Mouse (Mus musculus): Measurements from ENCODE around the gene Phactr2. TPM values are rescaled to one million over a fixed set of nuclear protein-coding genes. Genes with fewer than 3 reads are reported as not detected.

Phactr2 gene
- 9.1 and 11.9 TPM in 2 replicates for polyA plus RNA-seq (2021; fragmentation: Nextera tagmentation)
- long read RNA-seq, experiment 1, partial matches to known transcripts = 4 of 23 reads
- long read RNA-seq, experiment 1, other reads (novel, unspliced or antisense) = 18 of 23 reads
- long read RNA-seq, experiment 2, partial matches to known transcripts = 7 of 14 reads
- long read RNA-seq, experiment 2, other reads (novel, unspliced or antisense) = 7 of 14 reads

GRCm38 (mm10) chr10:13473833-13474567 lies at the start of gene Phactr2:
Gene Phactr2 (minus strand): TSS chr10:13474412.

GRCm38 (mm10) chr10:13499331-13499730 lies 25.1 kb upstream of the Phactr2 start, which contains the start of gene Fuca2:
Gene Fuca2 (plus strand): TSS chr10:13499540.

GRCm38 (mm10) chr10:13192731-13193351 lies 281.4 kb downstream of the Phactr2 start, which contains the start of gene Ltv1:
Gene Ltv1 (minus strand): TSS chr10:13193168.

GRCm38 (mm10) chr10:13177973-13178624 lies 296.1 kb downstream of the Phactr2 start, which contains the start of gene Zc2hc1b:
Gene Zc2hc1b (minus strand): TSS chr10:13178023.

Other genes with a start within 250 kb of the Phactr2 start
- 39.8 and 40.6 TPM in 2 replicates for gene Fuca2, start 25.1 kb upstream of the Phactr2 start, polyA plus RNA-seq (2021; fragmentation: Nextera tagmentation)
- 4.2 and 4.4 TPM in 2 replicates for gene Adat2, start 78.5 kb upstream of the Phactr2 start, polyA plus RNA-seq (2021; fragmentation: Nextera tagmentation)
- 17.1 and 25.8 TPM in 2 replicates for gene Pex3, start 78.7 kb upstream of the Phactr2 start, polyA plus RNA-seq (2021; fragmentation: Nextera tagmentation)